Mouse (Mus musculus) right cerebral cortex, postnatal 36 days (tissue): ENCODE data around the gene Serpinf1.

ENCODE experiments used
- DNase-seq, 2 experiments: peaks; one replicate each; pipeline ENCODE4 v3.0.0; 2022; ENCODE audit warnings: low spot score in 2 of 2, mixed read lengths in 1 of 2

Gene Serpinf1

DNA sequence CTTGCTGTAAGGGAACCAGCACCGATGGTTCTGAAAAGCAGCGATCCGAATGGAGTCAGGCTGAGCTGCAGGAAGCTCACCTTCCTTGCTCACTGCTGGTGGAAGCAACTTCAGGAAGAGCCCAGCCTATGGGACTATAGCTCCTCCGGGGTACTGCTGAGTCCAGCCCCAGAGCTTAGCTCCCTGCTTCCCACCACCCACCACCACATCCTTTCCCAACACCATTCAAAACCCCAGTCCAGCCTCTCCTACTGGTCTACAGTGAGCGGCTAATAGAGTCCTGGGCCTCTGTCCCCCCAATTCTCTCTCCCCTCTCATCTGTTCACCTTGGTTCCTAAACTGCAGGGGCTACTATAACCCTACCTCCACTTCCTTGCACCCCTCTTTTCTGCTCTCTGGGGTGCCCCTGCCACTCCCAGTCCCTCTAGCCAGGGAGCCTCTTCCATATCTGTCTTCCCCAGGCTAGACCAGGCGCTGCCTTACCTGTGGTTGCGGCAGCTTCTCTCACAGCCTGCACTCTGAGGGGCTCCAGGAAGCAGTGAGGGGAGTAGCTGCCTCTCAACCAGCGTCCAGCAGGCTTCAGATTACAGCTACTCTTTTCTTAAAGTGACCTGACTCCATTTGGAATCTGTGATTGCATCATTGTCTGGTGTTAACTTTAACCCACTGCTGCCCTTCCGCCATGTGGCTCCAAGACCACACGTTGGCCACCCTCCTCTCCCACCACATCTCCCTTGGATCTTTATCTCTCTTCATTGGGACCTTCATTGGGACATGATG lies at the start of gene Serpinf1:
Gene Serpinf1, minus strand, starts transcription at position 689 of the 780 bp plus-strand sequence.
- no peak for DNase-seq

DNA sequence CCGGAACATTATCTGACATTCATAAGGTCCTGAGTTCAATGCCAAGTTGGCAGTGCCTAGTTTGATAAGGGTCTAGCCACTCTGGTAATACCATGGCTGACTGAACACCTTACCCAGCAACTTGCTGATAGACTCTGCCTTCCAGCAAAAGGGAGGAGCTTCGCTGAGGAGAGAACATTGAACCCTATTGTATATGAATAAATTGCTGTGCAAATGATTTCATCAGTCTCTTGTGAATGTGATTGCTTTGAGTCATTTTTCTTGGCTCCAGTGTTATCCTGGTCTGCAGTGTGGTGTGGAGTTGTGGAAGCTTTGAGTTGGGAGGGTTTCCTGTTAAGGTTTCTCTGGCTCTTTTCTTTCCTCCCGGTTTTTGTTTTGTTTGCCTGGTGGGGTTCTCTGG lies 48.2 kb upstream of the Serpinf1 start:
- DNase-seq = no peak

GRCm38 (mm10) chr11:75469261-75469660 lies 46.8 kb upstream of the Serpinf1 start:
- DNase-seq = no peak

DNA sequence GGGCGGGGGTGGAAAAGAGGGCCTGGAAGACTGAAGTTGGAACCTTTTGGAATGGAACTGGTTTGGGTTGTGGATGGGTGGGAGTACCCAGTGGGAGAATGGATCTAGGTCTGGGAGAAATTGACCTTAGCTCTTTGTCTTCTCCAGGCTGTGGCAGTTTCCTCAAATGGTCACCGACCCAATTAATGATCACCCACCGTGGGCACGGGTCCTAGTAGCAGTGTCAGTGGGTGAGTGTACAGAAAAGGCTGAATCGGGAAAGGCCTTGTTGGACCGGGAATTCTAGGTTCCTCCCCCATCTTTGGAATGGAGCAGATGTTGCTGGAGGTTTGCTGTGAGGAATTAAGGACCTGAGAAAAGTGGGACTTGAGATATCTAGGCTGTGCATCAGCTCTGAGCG lies 45.9 kb upstream of the Serpinf1 start:
- DNase-seq = no peak

- DNase-seq = no peak
Measured at GRCm38 (mm10) chr11:75467512-75468215, 45.2 kb upstream of the Serpinf1 start.

GRCm38 (mm10) chr11:75466731-75467505 lies 44.4 kb upstream of the Serpinf1 start:
- no peak for DNase-seq

- DNase-seq = no peak
Measured at GRCm38 (mm10) chr11:75465051-75465450, 42.5 kb upstream of the Serpinf1 start.

GRCm38 (mm10) chr11:75464417-75464816 lies 41.9 kb upstream of the Serpinf1 start:
- DNase-seq = no peak

DNA sequence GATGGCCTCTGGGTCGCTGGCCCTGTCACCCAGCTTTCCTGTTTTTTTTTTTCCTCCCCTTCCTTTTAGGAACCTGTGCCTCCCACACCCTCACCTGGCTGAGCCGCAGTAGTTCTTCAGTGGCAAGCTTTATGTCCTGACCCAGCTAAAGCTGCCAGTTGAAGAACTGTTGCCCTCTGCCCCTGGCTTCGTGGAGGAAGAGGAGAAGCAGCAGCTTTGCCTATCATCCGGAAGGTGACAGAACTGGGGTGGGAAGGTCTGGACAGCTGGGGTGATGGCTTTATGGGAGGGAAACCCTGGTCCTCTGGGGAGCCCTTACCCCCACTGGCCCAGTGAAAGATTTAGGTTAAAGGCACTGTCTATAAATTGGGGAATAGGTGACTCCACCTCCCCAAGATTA lies 41.1 kb upstream of the Serpinf1 start:
- no peak for DNase-seq

GRCm38 (mm10) chr11:75462865-75463336 lies 40.4 kb upstream of the Serpinf1 start:
- peak in 1 of 2 experiments; percentile 57 for DNase-seq

GRCm38 (mm10) chr11:75462253-75462783 lies 39.8 kb upstream of the Serpinf1 start:
- DNase-seq = no peak

- peak in 1 of 2 experiments; percentile 39 for DNase-seq
Measured at GRCm38 (mm10) chr11:75461743-75462252, 39.3 kb upstream of the Serpinf1 start.

GRCm38 (mm10) chr11:75460844-75461742 lies 38.6 kb upstream of the Serpinf1 start, which contains the start of gene Tlcd2:
Gene Tlcd2, plus strand, starts transcription at chr11:75461715.
- DNase-seq = peak; percentile 100

DNA sequence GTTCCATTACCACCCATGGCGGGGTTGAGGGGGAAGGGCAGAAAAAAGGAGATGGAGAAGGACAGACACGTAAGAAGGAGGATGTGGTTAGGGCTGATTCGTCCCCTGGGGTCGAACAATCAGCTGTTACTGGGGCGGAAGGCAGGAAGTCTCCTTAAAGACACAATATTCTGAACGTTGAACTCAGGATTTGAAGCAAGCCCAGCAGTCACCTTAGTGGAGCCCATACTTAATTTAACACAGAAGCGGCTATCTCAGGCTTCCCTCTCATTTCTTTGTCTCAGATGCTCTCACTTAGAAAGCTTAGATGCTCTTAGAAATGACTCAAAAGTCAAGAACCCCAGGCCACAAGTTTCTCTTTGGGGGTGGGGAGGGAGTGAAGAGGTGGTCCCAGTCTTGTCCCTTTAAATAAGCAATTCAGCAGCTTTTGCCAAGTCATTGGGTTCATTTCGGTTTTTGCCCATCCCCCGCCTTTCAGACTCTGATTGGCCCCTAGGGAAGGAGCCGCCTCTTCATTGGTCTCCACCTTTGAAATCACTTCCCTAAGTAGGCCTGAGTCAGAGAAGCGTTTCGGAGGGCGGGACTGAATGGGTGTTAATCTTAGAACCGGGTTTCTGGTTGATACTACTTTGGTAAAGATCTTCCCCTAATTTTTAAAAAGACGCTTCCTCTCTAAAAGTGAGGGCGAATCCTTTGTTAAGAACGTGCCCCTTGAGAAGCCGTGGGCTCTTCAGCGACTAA lies 37.8 kb upstream of the Serpinf1 start:
- peak; percentile 84 to 90 for DNase-seq

- DNase-seq = no peak
Measured at GRCm38 (mm10) chr11:75459751-75460102, 37.2 kb upstream of the Serpinf1 start.

GRCm38 (mm10) chr11:75459141-75459711 lies 36.7 kb upstream of the Serpinf1 start:
- DNase-seq = no peak

GRCm38 (mm10) chr11:75458628-75459041 lies 36.1 kb upstream of the Serpinf1 start:
- DNase-seq = no peak

DNA sequence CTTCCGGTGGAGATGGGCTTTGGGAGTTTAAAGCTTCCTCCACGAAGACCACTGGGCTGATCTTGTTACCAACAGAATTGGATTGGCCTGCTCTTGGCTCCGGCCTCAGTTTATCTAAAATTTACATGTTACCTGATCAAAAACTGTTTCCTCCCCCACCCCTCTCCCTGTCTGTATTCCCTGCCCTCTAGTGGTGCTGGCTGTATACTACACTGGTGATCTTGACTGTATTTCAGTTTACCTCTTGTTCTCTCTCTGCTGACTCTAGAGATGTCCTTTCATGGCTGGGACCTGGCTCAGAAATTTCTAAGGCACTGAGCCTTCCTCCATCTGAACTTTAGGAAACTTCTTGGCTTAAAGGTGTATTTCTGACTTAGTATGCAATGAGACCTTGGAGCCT lies 35.7 kb upstream of the Serpinf1 start:
- no peak for DNase-seq

DNA sequence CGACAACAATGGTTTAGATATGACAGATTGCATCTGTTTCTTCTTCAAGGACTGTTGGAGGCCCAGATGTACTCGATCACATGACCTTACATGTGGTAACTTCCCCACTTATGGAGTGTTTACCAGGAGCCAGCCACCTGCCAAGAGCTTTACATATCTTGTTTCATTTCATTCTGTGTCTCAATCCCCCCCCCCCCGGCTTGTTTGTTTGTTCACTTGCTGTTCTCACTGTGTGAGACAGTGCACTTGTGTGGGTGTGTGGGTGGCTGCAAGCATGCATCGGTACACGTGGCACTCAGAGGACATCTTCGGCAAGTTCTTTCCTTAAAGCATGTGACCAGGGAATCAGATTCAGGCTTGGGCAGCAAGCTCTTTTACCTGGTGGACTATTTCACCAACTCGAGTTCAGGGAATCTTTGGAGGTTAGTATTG lies 34.0 kb upstream of the Serpinf1 start:
- no peak for DNase-seq
